Mouse (Mus musculus) spleen, adult 2 months (tissue): ENCODE measurements around the gene Gm904.
"Not testable (repeated sequence)": the region's sequence is repeated elsewhere in the genome, so short reads cannot be mapped to it uniquely, and the experiment has no call there.

Source experiments
- CTCF ChIP-seq: fragments of 200-500 bp; IDR thresholded peaks from 2 replicates; pipeline ENCODE4 v1.5.1; 2011; ENCODE audit warnings: mild to moderate bottlenecking, inconsistent platforms; ENCODE audit not compliant: insufficient read depth, insufficient read length, insufficient replicate concordance; ENCODE audit errors: extremely low read depth
- POLR2A ChIP-seq: fragments of 200-500 bp; IDR thresholded peaks from 2 replicates; pipeline ENCODE4 v1.6.1; 2011; ENCODE audit warnings: low read depth, low read length, inconsistent platforms

DNA sequence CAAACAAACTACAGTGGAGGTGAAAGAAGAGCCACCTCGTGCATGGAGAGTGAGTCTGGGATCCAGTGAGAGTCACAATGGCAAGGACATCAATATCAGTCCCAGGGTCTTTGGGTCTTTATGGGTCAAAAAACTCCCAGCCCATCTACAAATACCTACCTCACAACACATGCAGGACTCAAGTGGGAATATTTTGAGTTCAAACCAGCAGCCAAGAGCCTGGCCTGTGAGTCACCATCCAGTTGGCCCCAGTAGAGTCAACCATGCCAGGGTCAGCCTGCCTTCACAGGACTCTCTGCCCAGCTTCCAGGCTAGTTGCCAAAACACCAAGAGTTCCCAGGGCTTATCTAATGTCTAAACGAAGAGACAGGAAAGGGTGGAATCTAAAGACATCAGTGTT, 5.7 kb downstream of the Gm904 start:
- TF ChIP-seq POLR2A, CTCF: not testable (repeated sequence)
